Mouse (Mus musculus) thymus, adult 2 months (tissue): ENCODE measurements around the gene Nrsn2.

ENCODE experiments used
- CTCF ChIP-seq: fragments of 200-500 bp; IDR thresholded peaks from 2 replicates; pipeline ENCODE4 v1.5.1; 2012; ENCODE audit warnings: mild to moderate bottlenecking, control low read depth, low read length, moderate library complexity, borderline replicate concordance; ENCODE audit not compliant: control insufficient read depth, poor library complexity, insufficient read depth; ENCODE audit errors: extremely low read depth
- POLR2A ChIP-seq: fragments of 200-500 bp; IDR thresholded peaks from 2 replicates; pipeline ENCODE4 v1.6.1; 2012; ENCODE audit warnings: mild to moderate bottlenecking, low read length, control low read depth, moderate library complexity; ENCODE audit not compliant: control insufficient read depth, poor library complexity, insufficient read depth; ENCODE audit errors: extremely low read depth

GRCm38 (mm10) chr2:152376345-152376741, at the start of gene Nrsn2:
- TF ChIP-seq CTCF (no peak), POLR2A (no peak)
